Mouse (Mus musculus): ENCODE data around the gene Gm20388. TPM values are rescaled to one million over a fixed set of nuclear protein-coding genes. Genes with fewer than 3 reads are reported as not detected.

Gm20388 gene
- total RNA-seq, 2 experiments from 2014 or later, result 8.8 TPM

- DNase-seq (ENCODE audit: extremely low spot score in 1 of 2, low spot score in 1 of 2), result no peak
Measured at GRCm38 (mm10) chr8:120665726-120666455, 755.2 kb downstream of the Gm20388 start.

DNA sequence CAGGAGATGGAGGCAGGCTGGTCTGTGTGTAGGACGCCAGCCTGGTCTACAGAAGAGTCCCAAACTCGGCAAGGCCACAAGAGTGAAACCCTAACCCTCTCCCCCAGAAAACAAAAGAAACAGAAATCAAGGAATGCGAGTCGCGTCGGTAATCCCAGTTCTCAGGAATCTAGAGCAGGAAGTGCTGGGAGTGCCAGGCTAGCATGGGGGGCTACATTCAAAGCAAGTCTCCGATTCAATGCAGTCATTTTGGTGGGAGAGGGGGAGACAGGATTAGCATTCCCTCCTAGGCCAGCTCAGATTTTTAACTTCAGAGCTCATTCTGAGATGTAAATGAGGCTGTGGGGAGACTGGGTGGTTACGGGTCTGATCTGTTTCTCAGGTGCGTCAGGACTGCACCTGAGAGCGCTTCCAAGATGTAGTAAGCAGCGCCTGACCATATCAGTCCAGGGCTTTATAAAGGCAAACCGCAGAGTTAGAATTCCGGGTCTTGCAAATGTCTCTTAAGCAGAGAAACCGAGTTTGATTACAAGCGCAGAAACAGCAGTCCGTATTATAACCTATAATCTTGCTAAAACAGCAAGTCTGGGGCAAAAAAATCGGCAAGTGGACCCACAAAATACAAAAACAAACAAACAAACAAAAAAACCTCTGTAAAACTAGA, 756.3 kb downstream of the Gm20388 start:
- no peak for DNase-seq (ENCODE audit: extremely low spot score in 1 of 2, low spot score in 1 of 2)

DNA sequence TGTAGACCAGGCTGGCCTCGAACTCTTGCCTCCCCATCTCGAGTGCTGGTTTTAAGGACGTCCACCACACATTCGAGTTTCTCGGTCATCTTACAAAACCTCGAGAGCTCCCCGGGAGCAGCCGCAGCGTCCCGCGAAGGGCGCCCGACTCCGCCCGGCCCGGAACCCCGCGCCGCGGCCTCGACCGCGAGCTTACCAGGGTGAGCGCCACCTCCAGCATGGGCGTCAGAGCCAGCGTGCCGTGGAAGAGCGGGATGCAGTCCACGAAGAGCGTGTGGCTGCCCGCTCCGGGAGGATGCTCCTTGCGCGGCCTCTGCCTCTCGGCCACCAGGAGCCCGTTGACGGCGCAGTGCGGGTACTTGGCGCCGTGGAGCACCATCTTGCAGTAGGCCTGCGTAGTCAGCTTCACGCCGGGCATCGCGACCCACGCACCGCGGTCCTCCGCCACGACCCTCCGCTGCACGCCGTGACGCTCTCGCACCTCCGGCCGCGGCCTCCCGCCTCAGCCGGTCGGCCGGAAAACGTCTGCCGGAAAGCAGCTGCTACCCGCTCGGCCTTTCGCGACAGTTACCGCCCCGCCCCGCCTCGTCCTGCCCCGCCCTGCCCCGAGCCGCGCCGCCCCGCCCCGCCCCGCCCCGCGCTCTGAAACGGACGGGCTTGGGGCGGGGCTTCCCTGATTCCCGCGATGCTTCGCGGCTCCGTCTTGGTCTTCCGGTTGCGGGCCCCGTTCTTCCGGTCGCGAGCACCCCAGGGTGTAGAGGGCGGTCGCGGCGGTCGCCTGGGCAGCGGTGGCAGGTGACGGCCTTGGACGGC, 757.1 kb downstream of the Gm20388 start, which contains the start of the genes Gm27021 and Cox4i1:
TSS of gene Gm27021 (minus strand) at position 519 of the 813 bp plus-strand sequence.
TSS of gene Cox4i1 (plus strand) at position 662 of the 813 bp plus-strand sequence.
- peak; percentile 76 to 83 for DNase-seq (ENCODE audit: extremely low spot score in 1 of 2, low spot score in 1 of 2)

- DNase-seq (ENCODE audit: extremely low spot score in 1 of 2, low spot score in 1 of 2), result no peak
Measured at GRCm38 (mm10) chr8:120668374-120668905, 757.8 kb downstream of the Gm20388 start, which contains the start of gene Emc8. Emc8 (minus strand) TSS chr8:120668573.

GRCm38 (mm10) chr8:120671775-120672174, 761.1 kb downstream of the Gm20388 start:
- no peak for DNase-seq (ENCODE audit: extremely low spot score in 1 of 2, low spot score in 1 of 2)

DNA sequence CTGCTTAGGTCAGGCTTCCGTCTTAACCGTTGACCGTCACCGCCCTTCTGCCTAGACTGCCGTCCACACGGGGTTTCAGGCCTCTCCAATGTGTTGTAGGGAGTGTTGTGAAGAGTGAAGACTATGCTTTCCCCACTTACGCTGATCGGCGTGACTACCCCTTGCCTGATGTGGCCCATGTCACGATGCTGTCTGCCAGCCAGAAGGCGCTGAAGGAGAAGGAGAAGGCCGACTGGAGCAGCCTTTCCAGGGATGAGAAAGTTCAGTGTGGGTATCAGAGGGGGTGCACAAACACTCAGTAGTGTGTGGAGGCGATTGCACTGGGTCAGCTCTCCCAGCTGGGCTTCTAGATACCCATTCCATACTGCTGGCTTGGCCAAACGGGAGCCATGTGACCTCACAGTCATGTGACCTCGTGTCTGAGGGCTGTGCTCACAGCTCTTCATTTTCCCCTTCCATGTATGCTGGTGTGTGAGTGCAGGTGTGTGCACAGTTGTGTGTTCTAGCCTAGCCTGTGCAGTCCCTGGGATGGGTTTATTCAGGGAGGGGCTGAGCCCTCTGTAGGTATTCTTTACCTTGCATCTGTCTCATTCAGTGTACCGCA, 762.1 kb downstream of the Gm20388 start:
- DNase-seq (ENCODE audit: extremely low spot score in 1 of 2, low spot score in 1 of 2), result no peak

- no peak for DNase-seq (ENCODE audit: extremely low spot score in 1 of 2, low spot score in 1 of 2)
Measured at GRCm38 (mm10) chr8:120673298-120673697, 762.7 kb downstream of the Gm20388 start.

DNA sequence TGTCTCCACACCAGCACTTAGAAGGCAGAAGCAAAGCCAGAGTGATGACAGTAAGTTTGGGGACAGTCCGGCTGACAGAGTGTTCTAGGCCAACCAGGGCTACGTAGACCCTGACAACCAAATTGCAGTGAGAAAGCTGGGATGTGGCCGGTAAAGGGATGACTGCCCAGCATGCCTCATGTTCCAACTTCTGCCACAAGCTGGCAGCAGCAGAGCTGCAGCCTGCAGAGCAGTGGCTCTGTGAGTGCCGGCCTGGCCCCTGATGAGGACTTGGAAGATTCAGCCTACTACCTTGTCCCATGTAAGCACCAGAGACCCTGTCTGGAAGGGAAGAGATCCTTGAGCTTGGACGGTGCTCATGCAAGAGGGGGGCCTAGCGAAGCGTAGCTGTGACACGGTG, 765.1 kb downstream of the Gm20388 start:
- DNase-seq (ENCODE audit: extremely low spot score in 1 of 2, low spot score in 1 of 2), result no peak

GRCm38 (mm10) chr8:120678447-120678846, 767.8 kb downstream of the Gm20388 start:
- peak; percentile 83 to 98 for DNase-seq (ENCODE audit: extremely low spot score in 1 of 2, low spot score in 1 of 2)

DNA sequence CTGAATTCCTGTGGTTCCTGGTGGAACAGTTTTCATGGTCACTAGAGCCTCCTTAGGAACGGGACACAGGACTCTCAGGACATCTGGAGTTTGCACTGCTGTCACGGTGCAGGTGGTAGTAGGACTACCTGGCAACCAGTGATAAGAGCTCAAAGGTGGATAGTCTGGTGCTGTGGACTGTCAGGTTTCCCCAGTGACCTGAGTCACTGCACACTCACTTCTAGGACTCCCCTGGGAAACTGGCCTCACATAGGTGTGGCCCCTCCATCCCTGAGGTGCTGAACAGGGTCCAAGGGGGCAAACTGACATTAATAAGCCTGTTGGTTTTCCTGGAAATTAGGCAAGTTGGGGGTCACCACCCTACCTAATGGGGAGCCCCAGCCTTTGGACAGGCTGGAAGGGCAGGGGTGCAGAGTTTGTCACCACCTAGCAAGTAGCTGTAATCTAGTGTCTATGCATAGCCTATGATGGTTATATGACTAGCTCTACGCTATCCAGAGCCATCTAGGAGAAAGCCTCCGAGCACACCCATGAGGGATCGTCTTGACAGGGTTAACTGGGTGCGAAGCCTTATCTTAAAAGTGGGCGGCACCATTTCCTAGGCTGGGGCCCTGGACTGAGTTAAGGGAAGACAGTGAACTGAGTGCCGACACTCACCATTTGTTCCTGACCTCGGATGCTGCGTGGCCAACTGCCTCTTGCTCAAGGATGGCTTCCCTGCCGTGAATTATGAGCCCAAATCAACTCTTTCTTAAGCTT, 769.2 kb downstream of the Gm20388 start:
- DNase-seq (ENCODE audit: extremely low spot score in 1 of 2, low spot score in 1 of 2), result no peak

- DNase-seq (ENCODE audit: extremely low spot score in 1 of 2, low spot score in 1 of 2), result peak; percentile 36 to 64
Measured at GRCm38 (mm10) chr8:120680405-120680804, 769.8 kb downstream of the Gm20388 start.

DNA sequence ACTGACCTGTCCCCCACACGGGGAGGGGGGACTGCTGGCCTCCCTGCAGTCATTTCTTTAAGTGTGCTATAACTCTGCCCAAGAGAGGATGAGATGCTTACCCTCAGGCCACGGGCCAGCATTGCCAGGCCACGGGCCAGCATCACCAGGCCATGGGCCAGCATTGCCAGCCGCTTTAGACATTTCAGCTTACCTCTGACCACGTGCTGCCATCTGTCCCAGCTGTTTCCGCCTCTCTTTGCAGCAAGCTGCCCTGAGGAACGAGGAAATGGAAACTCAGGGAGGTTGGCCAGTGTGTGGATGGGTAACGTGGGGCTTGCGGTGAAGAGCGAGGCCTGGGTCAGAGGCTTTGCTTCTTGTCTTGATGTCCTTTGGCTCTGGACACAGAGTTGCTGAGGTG, 770.5 kb downstream of the Gm20388 start:
- no peak for DNase-seq (ENCODE audit: extremely low spot score in 1 of 2, low spot score in 1 of 2)

DNA sequence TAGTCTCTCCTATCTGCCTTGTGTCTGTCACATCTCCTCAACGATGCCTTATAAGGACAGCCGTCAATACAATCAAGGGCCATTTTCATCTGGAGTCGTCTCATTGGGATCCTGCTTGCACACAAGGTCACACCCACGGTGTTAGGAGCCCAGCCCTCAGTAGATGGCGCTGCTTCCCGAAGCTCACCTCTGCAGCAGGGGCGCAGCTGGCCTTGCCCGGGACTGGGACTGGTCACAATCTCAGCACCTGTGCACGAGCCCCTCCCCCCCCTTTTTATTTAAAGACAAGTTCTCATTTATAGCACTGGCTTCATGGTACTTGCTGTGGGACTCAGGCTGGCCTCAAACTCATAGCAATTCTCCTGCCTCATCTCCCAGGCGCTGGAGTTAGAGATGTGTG, 773.0 kb downstream of the Gm20388 start:
- DNase-seq (ENCODE audit: extremely low spot score in 1 of 2, low spot score in 1 of 2), result peak in 1 of 2 experiments; percentile 71

DNA sequence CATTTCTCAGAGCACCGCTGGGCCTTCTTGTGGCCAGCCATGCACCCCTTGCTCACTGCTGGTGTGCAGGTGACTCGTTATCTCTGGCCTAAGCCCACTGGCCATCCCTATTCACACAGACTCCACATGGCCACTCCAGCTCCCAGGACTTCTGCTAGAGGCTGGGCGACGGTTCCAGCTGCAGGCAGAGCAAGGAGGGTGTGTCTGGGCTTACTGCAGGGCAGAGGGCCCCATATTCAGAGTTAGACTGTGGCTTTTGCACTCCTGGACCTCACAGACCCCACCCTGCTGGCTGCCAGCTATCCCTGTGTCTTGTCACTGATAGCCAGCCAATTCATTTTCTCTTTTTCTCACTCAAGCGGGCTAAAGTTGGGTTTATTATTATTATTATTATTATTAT, 773.4 kb downstream of the Gm20388 start:
- no peak for DNase-seq (ENCODE audit: extremely low spot score in 1 of 2, low spot score in 1 of 2)

- no peak for DNase-seq (ENCODE audit: extremely low spot score in 1 of 2, low spot score in 1 of 2)
Measured at GRCm38 (mm10) chr8:120685097-120685496, 774.5 kb downstream of the Gm20388 start.

DNA sequence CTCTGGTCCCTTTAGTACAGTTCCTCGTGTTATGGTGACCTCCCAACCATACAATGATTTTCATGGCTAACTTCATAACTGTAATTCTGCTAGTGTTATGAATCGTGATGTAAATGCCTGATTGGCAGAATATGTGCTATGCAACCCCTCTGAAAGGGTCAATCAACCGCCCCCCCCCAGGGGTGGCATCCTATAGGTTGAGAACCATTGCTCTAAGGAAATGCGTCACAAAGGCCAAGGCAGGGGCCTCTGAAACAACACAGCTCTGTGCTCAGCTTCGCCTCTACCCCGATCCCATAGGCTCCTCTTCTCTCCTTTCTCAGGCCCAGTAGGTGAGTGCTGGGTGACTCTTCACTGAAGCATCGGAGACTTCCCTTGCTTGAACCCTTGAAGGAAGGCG, 775.0 kb downstream of the Gm20388 start:
- no peak for DNase-seq (ENCODE audit: extremely low spot score in 1 of 2, low spot score in 1 of 2)

DNA sequence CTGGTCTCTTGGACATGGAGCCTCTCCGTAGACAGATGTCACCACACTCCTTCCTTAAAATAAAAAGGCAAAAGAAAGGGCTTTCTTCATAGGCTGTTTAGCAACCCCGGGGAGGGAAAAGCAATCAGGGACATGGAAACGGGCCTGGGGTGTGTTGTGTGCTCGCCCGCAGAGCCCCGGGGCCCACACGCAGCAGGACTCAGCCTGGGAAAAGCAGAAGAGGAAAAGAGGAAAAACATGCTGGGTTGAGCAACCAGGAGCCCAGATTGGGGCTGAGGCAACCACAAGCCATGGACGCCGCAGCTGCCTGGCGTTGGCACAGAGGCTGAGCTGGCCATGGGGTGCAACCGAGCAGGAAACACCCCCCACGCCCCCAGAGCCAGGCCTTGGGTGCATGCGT, 775.4 kb downstream of the Gm20388 start:
- no peak for DNase-seq (ENCODE audit: extremely low spot score in 1 of 2, low spot score in 1 of 2)

GRCm38 (mm10) chr8:120686576-120686975, 775.9 kb downstream of the Gm20388 start:
- no peak for DNase-seq (ENCODE audit: extremely low spot score in 1 of 2, low spot score in 1 of 2)

GRCm38 (mm10) chr8:120687786-120688185, 777.1 kb downstream of the Gm20388 start:
- no peak for DNase-seq (ENCODE audit: extremely low spot score in 1 of 2, low spot score in 1 of 2)

GRCm38 (mm10) chr8:120688511-120688910, 777.9 kb downstream of the Gm20388 start:
- DNase-seq (ENCODE audit: extremely low spot score in 1 of 2, low spot score in 1 of 2), result no peak
